8 mouse cellular contexts compared by ENCODE assay signal in genomic region chr11:80302536-80302935, GRCm38 (mm10). TPM values are rescaled to one million over a fixed set of nuclear protein-coding genes. Genes with fewer than 3 reads are reported as not detected.
A peak's percentile ranks its signal among the peaks of the same experiment; 100 is the strongest.
DNase-seq lines count a peak whose midpoint lies in the region; ATAC-seq and TF ChIP-seq lines count a peak whose summit lies in the region.

No protein-coding gene starts in this region.

- H3K4me1 ChIP-seq in hindbrain, embryonic 10.5 days (replicated peaks), result peaks cover 56% of the 10 kb centered on the region
- H3K4me1 ChIP-seq in lung, adult 2 months (ENCODE audit: control insufficient read depth, insufficient read depth, low read length), result peaks cover 5% of the 10 kb centered on the region; the same call in 1 of the 2 replicates
- H3K4me1 ChIP-seq in neural tube, embryonic 15.5 days, result peaks cover 35% of the 10 kb centered on the region

- peak overlapping the region; percentile 90 for H3K27ac ChIP-seq in hindbrain, embryonic 10.5 days
- peak overlapping the region; percentile 74 for H3K27ac ChIP-seq in neural tube, embryonic 15.5 days (replicated peaks)

- peaks cover 54% of the 10 kb centered on the region for H3K27me3 ChIP-seq in hindbrain, embryonic 10.5 days (ENCODE audit: insufficient read depth, poor library complexity, severe bottlenecking)
- H3K27me3 ChIP-seq in neural tube, embryonic 15.5 days (replicated peaks), result no peaks in the 10 kb centered on the region

- peak overlapping the region; percentile 79 for H3K4me3 ChIP-seq in hindbrain, embryonic 10.5 days
- H3K4me3 ChIP-seq in lung, adult 2 months (replicated peaks; ENCODE audit: extremely low read depth, low read depth, low read length), result peak overlapping the region; percentile 1
- peak overlapping the region; percentile 78 for H3K4me3 ChIP-seq in neural tube, embryonic 15.5 days (replicated peaks)

- TF ChIP-seq CTCF in lung, adult 2 months (IDR thresholded peaks at IDR 0.05; ENCODE audit: insufficient read depth, low read length), result no peak

- WGBS in hindbrain, embryonic 10.5 days, result 2% methylated on average over 11 of the region's 11 CpGs
- WGBS in lung, adult 2 months, result 2% methylated on average over 11 of the region's 11 CpGs
- WGBS in neural tube, embryonic 15.5 days, result under 1% methylated on average over 11 of the region's 11 CpGs

- H3K36me3 ChIP-seq in hindbrain, embryonic 10.5 days, result peaks cover 25% of the 10 kb centered on the region
- no peaks in the 10 kb centered on the region for H3K36me3 ChIP-seq in neural tube, embryonic 15.5 days

- no peak for TF ChIP-seq POLR2A in lung, adult 2 months (IDR thresholded peaks at IDR 0.05; ENCODE audit: borderline replicate concordance, extremely low read depth, low read depth, low read length)

- peaks cover 4% of the 10 kb centered on the region; the same call in 1 of the 2 replicates for H3K9me3 ChIP-seq in hindbrain, embryonic 10.5 days
- no peaks in the 10 kb centered on the region for H3K9me3 ChIP-seq in neural tube, embryonic 15.5 days (replicated peaks)

- peak; percentile 53 for DNase-seq in MN1 (ENCODE audit: low spot score)
- peak; percentile 37 for DNase-seq in cerebellum, adult 9-10 months
- DNase-seq in frontal cortex, postnatal 10 days (ENCODE audit: low spot score in 2 of 2), result peak; percentile 76 to 80
- DNase-seq in hindbrain, embryonic 10.5 days (ENCODE audit: low spot score), result peak; percentile 66
- peak; percentile 78 to 79 for DNase-seq in layer of hippocampus, adult 8-10 months (ENCODE audit: low spot score in 2 of 2)
- DNase-seq in lung, adult 2 months, result peak; percentile 62
- DNase-seq in thymus, postnatal 10 days (ENCODE audit: low spot score in 2 of 2), result peak; percentile 49 to 56

- H3K9ac ChIP-seq in neural tube, embryonic 15.5 days (replicated peaks), result peak overlapping the region; percentile 73

- ATAC-seq in neural tube, embryonic 15.5 days (ENCODE audit: low FRiP score), result peak; percentile 76

- peak overlapping the region; percentile 100 for H3K4me2 ChIP-seq in neural tube, embryonic 15.5 days

RNA-seq across cellular contexts. Expression of gene Rhbdl3, which starts 1.8 kb away (rescaled TPM):
- polyA plus RNA-seq in hindbrain, embryonic 10.5 days (2016; fragmentation: Nextera tagmentation; extraction: Ambion mirVana), result 10.2 and 18.0 TPM in 2 replicates
- total RNA-seq in layer of hippocampus, adult 8-10 months (2022), result 10 to 100 TPM; 26.0 to 29.6 (median 28.2) TPM
- polyA plus RNA-seq in lung, adult 2 months (2012; rRNA removed), result 2.7 and 2.9 TPM in 2 replicates
- 4.2 and 6.9 TPM in 2 replicates for polyA plus RNA-seq in neural tube, embryonic 15.5 days (2015; fragmentation: Nextera tagmentation; extraction: Ambion mirVana)

Comparison
In these comparisons a context has a peak if more than half of its experiments do, and no peak if none do; other contexts are left out.
1. Peak in every context shown above with its lines: DNase-seq, ATAC-seq, H3K4me3 ChIP-seq and H3K27ac ChIP-seq.
2. H3K4me3 ChIP-seq: peak in every context shown above with its lines; median percentile 79 in hindbrain, embryonic 10.5 days; 78 in neural tube, embryonic 15.5 days; 1 in lung, adult 2 months.